Mouse (Mus musculus) small intestine, adult 10 weeks (tissue): ENCODE data around the gene Ptprn2. TPM values are rescaled to one million over a fixed set of nuclear protein-coding genes. Genes with fewer than 3 reads are reported as not detected.

Experiments
- polyA plus RNA-seq: library from polyadenylated mRNA; stranded (reverse); fragments of 350-450 nt; fragmentation: Illumina TruSeq; extraction: RNeasy Lipid Tissue Mini Kit (QIAGEN cat#74804); gene quantifications from one replicate; pipeline ENCODE4 v1.2.3, GENCODE M21; 2014; ENCODE audit warnings: low replicate concordance

The Ptprn2 gene
- polyA plus RNA-seq = 0.26 TPM

DNA sequence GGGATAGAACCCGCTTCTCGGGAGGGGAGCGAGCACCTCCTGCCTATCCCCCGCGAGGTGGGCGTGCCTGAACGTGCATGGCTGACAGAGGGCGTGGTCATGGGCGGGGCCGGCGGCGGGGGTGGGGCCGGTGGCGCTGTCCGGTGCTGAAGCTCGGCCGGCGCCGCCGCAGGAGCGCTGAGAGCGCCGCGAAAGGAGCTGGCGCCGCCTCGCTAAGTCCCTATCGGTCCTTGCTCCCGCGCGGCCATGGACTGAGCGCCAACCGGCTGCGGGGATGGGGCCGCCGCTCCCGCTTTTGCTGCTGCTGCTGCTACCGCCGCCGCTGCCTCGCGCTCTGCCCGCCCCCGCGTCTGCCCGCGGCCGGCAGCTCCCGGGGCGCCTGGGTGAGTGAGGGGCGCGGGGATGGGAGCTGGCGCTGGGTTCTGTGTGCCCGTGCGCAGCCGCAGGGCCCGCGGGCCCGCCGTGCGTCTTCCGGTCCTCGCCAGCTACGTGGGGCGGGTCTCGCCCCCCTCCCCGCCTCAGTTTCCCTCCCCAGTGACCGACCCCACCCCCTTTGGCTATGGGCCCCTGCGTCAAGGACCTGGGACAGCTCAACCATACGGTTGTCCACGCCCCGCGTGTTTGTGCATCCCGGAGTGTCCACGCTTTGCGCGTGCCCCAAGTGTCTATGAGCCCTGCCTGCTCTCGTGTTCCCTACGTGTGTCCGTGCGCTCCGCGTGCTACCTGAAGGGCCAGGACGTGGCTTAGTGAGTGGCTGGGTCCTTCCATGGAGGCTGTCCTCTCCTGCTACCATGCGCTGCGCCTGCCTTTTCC lies at the start of gene Ptprn2:
Gene Ptprn2, plus strand, starts transcription at position 130 of the 813 bp plus-strand sequence.

Other genes starting within 250 kb of the Ptprn2 start
- 1.9 TPM for gene Wdr60, start 222.7 kb upstream of the Ptprn2 start, polyA plus RNA-seq
- not detected for gene Gm11027, start 210.3 kb upstream of the Ptprn2 start, polyA plus RNA-seq
- gene Esyt2, start 204.5 kb upstream of the Ptprn2 start, polyA plus RNA-seq = 93.1 TPM
- gene Ncapg2, start 80.3 kb upstream of the Ptprn2 start, polyA plus RNA-seq = 29.7 TPM